Mouse (Mus musculus): Measurements from ENCODE around the gene Pold1. TPM values are rescaled to one million over a fixed set of nuclear protein-coding genes. Genes with fewer than 3 reads are reported as not detected.
A peak's percentile ranks its signal among the peaks of the same experiment; 100 is the strongest.

Gene Pold1
- polyA plus RNA-seq, 1 experiment from 2014 or later, result 58.5 TPM

DNA sequence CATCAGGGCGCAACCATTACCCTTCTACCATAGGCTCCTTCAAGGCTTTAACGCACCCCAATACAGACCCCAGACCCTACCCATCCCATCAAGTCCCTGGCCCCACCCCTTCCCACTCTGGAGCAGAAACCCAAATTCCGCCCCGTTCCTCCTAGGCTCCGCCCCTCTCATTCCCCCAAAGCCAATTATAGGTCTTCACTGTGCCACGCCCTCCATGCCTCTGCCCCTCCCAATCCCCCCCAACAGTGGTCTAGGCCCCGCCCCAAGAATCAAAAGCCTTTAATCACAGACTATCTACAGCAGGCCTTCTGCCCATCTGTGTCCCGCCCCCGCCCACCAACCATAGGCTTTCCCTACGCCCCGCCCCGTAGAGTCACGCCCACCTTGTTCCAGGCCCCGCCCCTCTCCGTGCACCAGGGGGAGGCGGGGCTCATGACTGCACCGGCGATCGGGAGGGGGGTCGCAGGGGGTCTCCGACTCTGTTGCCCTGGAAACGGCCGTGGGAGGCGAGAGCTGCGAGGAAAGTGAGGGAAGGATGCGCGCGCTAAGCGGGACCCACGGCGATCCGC is 4.6 kb upstream of the Pold1 start:
- H3K36me3 ChIP-seq (ENCODE audit: control insufficient read depth, insufficient read depth, low read length), result peaks cover 18% of the 10 kb centered on the region
- peak; percentile 98 for DNase-seq (ENCODE audit: low spot score, missing footprints)
- no peaks in the 10 kb centered on the region for H3K9me3 ChIP-seq (ENCODE audit: control insufficient read depth, low read length)
- H3K27me3 ChIP-seq (ENCODE audit: control insufficient read depth, insufficient read depth, low read length), result no peaks in the 10 kb centered on the region
- WGBS, result under 1% methylated on average over 31 of the region's 32 CpGs
- peak overlapping the region; percentile 84 for H3K4me3 ChIP-seq (ENCODE audit: low read depth, low read length)
- ATAC-seq (ENCODE audit: low FRiP score), result peak; percentile 78
- peak overlapping the region; percentile 61 for H3K4me2 ChIP-seq
- peak overlapping the region; percentile 56 for H3K9ac ChIP-seq (ENCODE audit: low read length)
- peak overlapping the region; percentile 88 for H3K27ac ChIP-seq (ENCODE audit: low read depth, low read length)
- H3K4me1 ChIP-seq (ENCODE audit: control insufficient read depth, insufficient read depth, low read length), result peaks cover 6% of the 10 kb centered on the region

DNA sequence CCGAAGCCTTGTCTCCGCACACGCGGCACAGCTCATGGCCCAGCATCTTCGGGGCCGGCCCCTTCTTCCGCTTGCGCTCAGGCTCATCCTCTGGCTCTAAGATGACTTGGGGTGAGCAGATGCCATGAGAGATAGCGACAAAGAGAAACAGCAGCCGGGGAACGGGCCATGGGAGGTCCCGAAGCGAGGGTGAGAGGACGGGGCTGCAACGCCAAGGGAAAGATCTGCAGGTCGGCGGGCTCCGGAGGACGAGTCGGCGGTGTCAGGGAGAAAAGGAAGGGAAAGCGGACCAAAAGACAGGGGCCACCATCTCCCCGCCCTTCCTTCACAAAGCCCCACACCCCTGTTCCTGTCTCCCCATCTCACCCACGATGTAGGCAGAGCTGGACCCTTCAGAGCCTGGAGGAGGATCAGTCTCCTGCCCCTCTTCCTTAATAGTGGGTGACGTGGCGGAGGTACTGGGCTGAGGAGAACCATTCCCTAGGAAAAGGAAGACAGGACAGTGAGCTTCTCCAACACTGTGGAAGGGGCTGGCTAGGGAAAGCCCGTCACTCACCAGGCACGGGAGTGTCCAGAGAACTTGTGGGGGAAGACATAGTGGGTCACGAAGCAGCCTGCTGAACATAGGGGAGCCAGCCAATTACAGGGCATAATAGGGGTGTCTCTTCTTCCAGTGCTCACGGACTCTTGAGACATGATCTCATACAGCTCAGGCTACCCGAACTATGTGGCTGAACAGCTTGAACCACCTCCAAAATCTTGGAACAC is 3.7 kb upstream of the Pold1 start:
- Histone ChIP-seq H3K9ac (ENCODE audit: low read length) (no peak overlapping the region), H3K27ac (ENCODE audit: low read depth, low read length) (no peak overlapping the region), H3K36me3 (ENCODE audit: control insufficient read depth, insufficient read depth, low read length) (peaks cover 18% of the 10 kb centered on the region), H3K4me3 (ENCODE audit: low read depth, low read length) (peak overlapping the region; percentile 84), H3K9me3 (ENCODE audit: control insufficient read depth, low read length) (no peaks in the 10 kb centered on the region), H3K4me2 (peak overlapping the region; percentile 61), H3K4me1 (ENCODE audit: control insufficient read depth, insufficient read depth, low read length) (peaks cover 13% of the 10 kb centered on the region), H3K27me3 (ENCODE audit: control insufficient read depth, insufficient read depth, low read length) (no peaks in the 10 kb centered on the region)
- WGBS, result 86% methylated on average over 31 of the region's 31 CpGs
- ATAC-seq (ENCODE audit: low FRiP score), result no peak
- no peak for DNase-seq (ENCODE audit: low spot score, missing footprints)

DNA sequence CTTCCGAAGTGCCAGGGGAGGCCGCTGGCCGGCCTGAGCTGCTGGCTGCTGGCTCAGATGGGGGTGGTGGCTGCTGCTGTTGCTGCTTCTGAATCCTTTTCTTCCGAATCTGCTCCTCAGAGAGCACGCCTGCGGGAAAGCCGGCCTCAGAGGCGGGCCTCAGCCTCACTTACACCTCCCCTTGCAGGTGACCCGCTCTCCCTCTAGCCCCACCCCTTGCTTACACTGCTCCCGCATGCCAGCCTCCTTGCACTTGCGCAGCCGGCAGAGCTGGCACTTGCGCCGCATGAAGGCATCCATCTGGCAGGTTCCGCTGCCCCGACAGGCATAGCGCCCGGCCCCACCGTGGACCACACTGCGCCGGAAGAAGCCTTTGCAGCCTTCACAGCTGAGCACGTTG is 3.1 kb upstream of the Pold1 start:
- Histone ChIP-seq H3K4me3 (ENCODE audit: low read depth, low read length) (no peak overlapping the region), H3K27ac (ENCODE audit: low read depth, low read length) (no peak overlapping the region), H3K36me3 (ENCODE audit: control insufficient read depth, insufficient read depth, low read length) (peaks cover 18% of the 10 kb centered on the region), H3K9me3 (ENCODE audit: control insufficient read depth, low read length) (no peaks in the 10 kb centered on the region), H3K4me1 (ENCODE audit: control insufficient read depth, insufficient read depth, low read length) (peaks cover 17% of the 10 kb centered on the region), H3K27me3 (ENCODE audit: control insufficient read depth, insufficient read depth, low read length) (no peaks in the 10 kb centered on the region), H3K4me2 (no peak overlapping the region), H3K9ac (ENCODE audit: low read length) (no peak overlapping the region)
- no peak for ATAC-seq (ENCODE audit: low FRiP score)
- 71% methylated on average over 22 of the region's 22 CpGs for WGBS
- DNase-seq (ENCODE audit: low spot score, missing footprints), result peak; percentile 35

DNA sequence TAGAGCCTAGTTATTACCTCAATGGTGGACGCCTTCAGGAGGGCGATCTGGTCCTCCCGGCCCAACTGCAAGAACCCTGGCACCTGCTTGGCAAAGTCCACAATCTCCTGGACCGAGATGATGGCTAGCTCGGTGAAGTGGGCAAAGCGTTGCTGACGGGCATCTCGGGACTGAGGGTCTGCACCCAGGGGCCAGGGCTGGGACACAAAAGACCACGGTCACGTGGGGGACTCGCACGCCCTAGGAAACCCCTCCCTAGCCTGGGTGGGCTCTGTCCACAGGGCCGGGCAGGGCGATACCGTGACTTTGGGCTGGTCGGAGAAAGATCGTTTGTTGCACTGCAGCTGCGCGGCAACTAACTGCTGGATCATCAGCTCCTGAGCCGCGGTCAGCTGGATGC is 2.7 kb upstream of the Pold1 start:
- DNase-seq (ENCODE audit: low spot score, missing footprints), result no peak
- H3K4me1 ChIP-seq (ENCODE audit: control insufficient read depth, insufficient read depth, low read length), result peaks cover 17% of the 10 kb centered on the region
- peaks cover 18% of the 10 kb centered on the region for H3K36me3 ChIP-seq (ENCODE audit: control insufficient read depth, insufficient read depth, low read length)
- ATAC-seq (ENCODE audit: low FRiP score), result no peak
- no peaks in the 10 kb centered on the region for H3K9me3 ChIP-seq (ENCODE audit: control insufficient read depth, low read length)
- H3K9ac ChIP-seq (ENCODE audit: low read length), result no peak overlapping the region
- H3K4me3 ChIP-seq (ENCODE audit: low read depth, low read length), result no peak overlapping the region
- H3K4me2 ChIP-seq, result no peak overlapping the region
- WGBS, result 91% methylated on average over 21 of the region's 21 CpGs
- no peak overlapping the region for H3K27ac ChIP-seq (ENCODE audit: low read depth, low read length)
- H3K27me3 ChIP-seq (ENCODE audit: control insufficient read depth, insufficient read depth, low read length), result no peaks in the 10 kb centered on the region

DNA sequence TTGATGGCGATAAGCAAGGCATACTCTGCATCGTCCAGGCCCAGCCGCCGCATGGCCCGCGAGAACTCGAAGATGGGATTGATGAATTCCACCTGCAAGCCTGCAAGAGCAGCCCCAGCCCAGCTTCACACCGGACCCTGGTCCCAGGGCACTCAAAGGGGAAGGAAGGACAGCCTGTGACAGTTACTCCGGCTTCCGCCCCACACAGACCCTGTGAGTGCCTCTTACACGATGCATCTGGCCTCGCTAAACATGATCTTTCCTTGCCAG is 1.7 kb upstream of the Pold1 start:
- Histone ChIP-seq H3K27ac (ENCODE audit: low read depth, low read length) (no peak overlapping the region), H3K27me3 (ENCODE audit: control insufficient read depth, insufficient read depth, low read length) (no peaks in the 10 kb centered on the region), H3K4me2 (no peak overlapping the region), H3K4me1 (ENCODE audit: control insufficient read depth, insufficient read depth, low read length) (peaks cover 17% of the 10 kb centered on the region), H3K9ac (ENCODE audit: low read length) (no peak overlapping the region), H3K36me3 (ENCODE audit: control insufficient read depth, insufficient read depth, low read length) (peaks cover 18% of the 10 kb centered on the region), H3K9me3 (ENCODE audit: control insufficient read depth, low read length) (0 out of 2 replicates have a peak, but pooled peaks cover 3% of the 10 kb centered on the region), H3K4me3 (ENCODE audit: low read depth, low read length) (no peak overlapping the region)
- DNase-seq (ENCODE audit: low spot score, missing footprints) (no peak), ATAC-seq (ENCODE audit: low FRiP score) (no peak)
- WGBS, result 94% methylated on average over 12 of the region's 12 CpGs

DNA sequence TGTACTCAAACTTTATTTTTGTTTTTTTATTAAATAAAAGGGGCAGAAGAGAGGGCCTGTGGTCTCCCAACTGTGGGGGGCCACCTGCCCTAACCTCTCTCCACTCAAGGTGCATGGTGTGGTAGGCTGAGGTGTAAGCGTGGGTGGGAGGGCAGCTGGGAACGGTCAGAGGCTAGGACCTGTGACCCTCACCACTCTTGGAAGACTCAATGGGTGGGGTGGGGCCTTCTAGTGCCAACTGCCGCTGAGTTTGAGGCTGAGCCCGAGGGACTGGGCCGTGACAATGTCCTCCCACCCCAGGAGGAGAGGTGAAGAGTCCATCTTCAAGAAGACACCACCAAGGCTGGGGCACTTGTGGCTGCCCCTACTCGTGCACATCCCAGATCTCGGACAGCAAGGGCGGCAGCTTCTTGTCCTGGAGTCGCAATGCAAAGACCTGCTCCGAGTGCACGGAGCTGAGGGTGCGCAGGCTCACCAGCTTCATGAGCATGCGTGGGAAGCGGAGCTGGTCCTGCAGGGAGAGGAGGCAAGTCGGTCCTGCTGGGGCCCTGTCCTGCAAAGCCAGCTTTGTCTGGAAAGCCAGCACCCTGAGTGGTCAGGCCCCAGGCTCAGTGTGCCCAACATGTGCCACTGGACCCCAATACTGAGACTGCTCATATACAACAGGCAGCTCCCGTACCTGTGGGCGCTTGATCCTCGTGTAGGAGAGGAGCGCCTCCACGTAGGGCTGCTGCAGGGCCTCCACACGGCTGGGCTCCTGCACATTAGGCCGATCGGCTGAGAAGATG is 1.2 kb upstream of the Pold1 start:
- Histone ChIP-seq H3K27me3 (ENCODE audit: control insufficient read depth, insufficient read depth, low read length) (no peaks in the 10 kb centered on the region), H3K9me3 (ENCODE audit: control insufficient read depth, low read length) (0 out of 2 replicates have a peak, but pooled peaks cover 3% of the 10 kb centered on the region), H3K4me1 (ENCODE audit: control insufficient read depth, insufficient read depth, low read length) (peaks cover 17% of the 10 kb centered on the region), H3K36me3 (ENCODE audit: control insufficient read depth, insufficient read depth, low read length) (peaks cover 18% of the 10 kb centered on the region), H3K4me3 (ENCODE audit: low read depth, low read length) (no peak overlapping the region), H3K27ac (ENCODE audit: low read depth, low read length) (no peak overlapping the region), H3K4me2 (no peak overlapping the region), H3K9ac (ENCODE audit: low read length) (no peak overlapping the region)
- DNase-seq (ENCODE audit: low spot score, missing footprints) (no peak), ATAC-seq (ENCODE audit: low FRiP score) (no peak)
- WGBS, result 95% methylated on average over 23 of the region's 23 CpGs

DNA sequence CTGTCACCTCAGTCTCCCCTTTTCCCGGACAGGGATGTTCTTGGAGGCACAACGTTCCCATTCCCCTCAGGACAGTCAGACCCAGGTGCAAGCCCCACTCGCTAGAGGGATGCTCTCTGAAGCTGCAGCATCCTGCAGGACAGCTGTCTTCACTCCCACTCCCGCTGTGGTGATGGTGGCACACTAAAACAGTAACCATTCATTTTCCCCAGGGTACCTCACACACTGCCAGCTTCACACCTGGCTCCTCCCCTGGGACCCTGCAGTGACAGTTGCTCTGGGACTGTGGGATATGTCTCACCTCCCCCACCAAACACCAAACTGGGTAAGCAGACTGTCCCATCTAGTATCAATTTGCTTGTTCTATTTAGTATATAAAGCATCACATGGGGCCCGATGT is 924 bp downstream of the Pold1 start:
- no peak for DNase-seq (ENCODE audit: low spot score, missing footprints)
- H3K4me1 ChIP-seq (ENCODE audit: control insufficient read depth, insufficient read depth, low read length), result peaks cover 13% of the 10 kb centered on the region
- no peak overlapping the region for H3K27ac ChIP-seq (ENCODE audit: low read depth, low read length)
- no peak for ATAC-seq (ENCODE audit: low FRiP score)
- H3K9me3 ChIP-seq (ENCODE audit: control insufficient read depth, low read length), result 0 out of 2 replicates have a peak, but pooled peaks cover 3% of the 10 kb centered on the region
- H3K27me3 ChIP-seq (ENCODE audit: control insufficient read depth, insufficient read depth, low read length), result no peaks in the 10 kb centered on the region
- H3K9ac ChIP-seq (ENCODE audit: low read length), result peak overlapping the region; percentile 70
- 29% methylated on average over 5 of the region's 5 CpGs for WGBS
- H3K4me3 ChIP-seq (ENCODE audit: low read depth, low read length), result peak overlapping the region; percentile 56
- peaks cover 18% of the 10 kb centered on the region for H3K36me3 ChIP-seq (ENCODE audit: control insufficient read depth, insufficient read depth, low read length)
- peak overlapping the region; percentile 77 for H3K4me2 ChIP-seq

DNA sequence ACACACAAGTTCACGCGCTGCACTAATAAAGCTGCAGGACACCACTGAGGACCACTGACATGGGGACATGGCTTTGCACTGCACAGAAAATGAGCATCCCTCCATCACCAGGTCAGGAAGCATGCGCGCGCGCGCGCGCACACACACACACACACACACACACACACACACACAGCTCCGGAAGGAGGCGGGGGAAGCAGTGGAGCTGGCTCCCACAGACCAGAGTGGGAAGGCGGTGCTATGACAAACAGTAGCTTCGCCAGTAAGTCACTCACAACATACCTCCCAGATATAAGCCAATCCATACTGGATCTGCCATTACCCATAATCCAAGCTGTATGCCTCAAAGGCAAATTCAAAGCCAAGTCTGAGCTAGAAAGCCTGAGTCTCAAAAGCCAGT is 1.6 kb downstream of the Pold1 start:
- peak overlapping the region; percentile 56; the same call in 1 of the 2 replicates for H3K4me3 ChIP-seq (ENCODE audit: low read depth, low read length)
- H3K4me1 ChIP-seq (ENCODE audit: control insufficient read depth, insufficient read depth, low read length), result peaks cover 11% of the 10 kb centered on the region
- DNase-seq (ENCODE audit: low spot score, missing footprints) (peak; percentile 54), ATAC-seq (ENCODE audit: low FRiP score) (no peak)
- H3K27me3 ChIP-seq (ENCODE audit: control insufficient read depth, insufficient read depth, low read length), result no peaks in the 10 kb centered on the region
- no peak overlapping the region for H3K27ac ChIP-seq (ENCODE audit: low read depth, low read length)
- H3K4me2 ChIP-seq, result peak overlapping the region; percentile 77
- peaks cover 21% of the 10 kb centered on the region for H3K36me3 ChIP-seq (ENCODE audit: control insufficient read depth, insufficient read depth, low read length)
- H3K9me3 ChIP-seq (ENCODE audit: control insufficient read depth, low read length), result 0 out of 2 replicates have a peak, but pooled peaks cover 3% of the 10 kb centered on the region
- WGBS, result 97% methylated on average over 13 of the region's 13 CpGs
- no peak overlapping the region for H3K9ac ChIP-seq (ENCODE audit: low read length)

DNA sequence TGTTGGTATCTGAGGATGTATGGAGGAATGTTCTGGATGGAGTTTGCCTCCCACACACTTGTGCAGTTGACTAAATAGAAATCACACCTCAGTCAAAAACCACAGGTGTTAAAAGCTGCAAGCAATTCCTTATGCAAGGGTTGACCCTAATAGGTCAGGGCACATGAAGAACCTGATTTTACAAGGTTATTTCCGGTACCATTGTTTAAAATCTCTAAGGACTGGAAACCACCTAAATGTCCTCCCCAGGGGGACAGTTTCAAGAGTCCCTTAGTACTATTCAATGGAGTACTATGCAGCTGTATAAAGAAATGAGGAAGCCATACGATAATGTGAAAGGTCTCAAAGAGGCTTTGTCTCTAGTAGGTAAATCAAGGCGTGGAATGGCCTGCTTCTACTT is 2.4 kb downstream of the Pold1 start:
- 0 out of 2 replicates have a peak, but pooled peaks cover 3% of the 10 kb centered on the region for H3K9me3 ChIP-seq (ENCODE audit: control insufficient read depth, low read length)
- H3K4me3 ChIP-seq (ENCODE audit: low read depth, low read length), result no peak overlapping the region
- H3K4me2 ChIP-seq, result no peak overlapping the region
- peak; percentile 33 for DNase-seq (ENCODE audit: low spot score, missing footprints)
- peaks cover 11% of the 10 kb centered on the region for H3K4me1 ChIP-seq (ENCODE audit: control insufficient read depth, insufficient read depth, low read length)
- ATAC-seq (ENCODE audit: low FRiP score), result no peak
- no peaks in the 10 kb centered on the region for H3K27me3 ChIP-seq (ENCODE audit: control insufficient read depth, insufficient read depth, low read length)
- H3K27ac ChIP-seq (ENCODE audit: low read depth, low read length), result no peak overlapping the region
- no peak overlapping the region for H3K9ac ChIP-seq (ENCODE audit: low read length)
- 96% methylated on average over 3 of the region's 3 CpGs for WGBS
- peaks cover 21% of the 10 kb centered on the region for H3K36me3 ChIP-seq (ENCODE audit: control insufficient read depth, insufficient read depth, low read length)
